Mouse (Mus musculus): Measurements from ENCODE around the gene Gm47969. TPM values are rescaled to one million over a fixed set of nuclear protein-coding genes. Genes with fewer than 3 reads are reported as not detected.
A peak's percentile ranks its signal among the peaks of the same experiment; 100 is the strongest.
"Not testable (repeated sequence)": the region's sequence is repeated elsewhere in the genome, so short reads cannot be mapped to it uniquely, and the experiment has no call there.

Gene Gm47969
- not detected for total RNA-seq (2021)

- no peak for DNase-seq
These were observed at the start of gene Gm47969 for GRCm38 (mm10) chr1:83044882-83045427. Gm47969 (plus strand) TSS chr1:83044932.

GRCm38 (mm10) chr1:83000306-83000705, 44.4 kb upstream of the Gm47969 start, which contains the start of gene Gm47959:
Gm47959 (plus strand) TSS chr1:83000548.
- not testable (repeated sequence) for DNase-seq

- DNase-seq: no peak
These were observed 38.2 kb upstream of the Gm47969 start for GRCm38 (mm10) chr1:83006218-83007179.

- DNase-seq: no peak
These were observed 37.3 kb upstream of the Gm47969 start for GRCm38 (mm10) chr1:83007471-83007870.

GRCm38 (mm10) chr1:83014477-83014876, 30.3 kb upstream of the Gm47969 start:
- no peak for DNase-seq

GRCm38 (mm10) chr1:83015329-83015879, 29.3 kb upstream of the Gm47969 start:
- no peak for DNase-seq

GRCm38 (mm10) chr1:83016556-83016955, 28.2 kb upstream of the Gm47969 start:
- no peak for DNase-seq

- no peak for DNase-seq
These were observed 12.8 kb upstream of the Gm47969 start for GRCm38 (mm10) chr1:83031950-83032349.

GRCm38 (mm10) chr1:83032508-83032907, 12.2 kb upstream of the Gm47969 start:
- no peak for DNase-seq

- no peak for DNase-seq
These were observed 10.2 kb upstream of the Gm47969 start for GRCm38 (mm10) chr1:83034509-83034908.

GRCm38 (mm10) chr1:83036892-83037667, 7.7 kb upstream of the Gm47969 start:
- no peak for DNase-seq

- DNase-seq: peak; percentile 20 to 45
These were observed 6.5 kb upstream of the Gm47969 start, which contains the start of gene Slc19a3 for GRCm38 (mm10) chr1:83038109-83038672. Slc19a3 (minus strand) TSS chr1:83038448.

- DNase-seq: no peak
These were observed 5.7 kb upstream of the Gm47969 start for GRCm38 (mm10) chr1:83039080-83039479.

GRCm38 (mm10) chr1:83042380-83042779, 2.4 kb upstream of the Gm47969 start, which contains the start of gene Krtap28-10:
Krtap28-10 (minus strand) TSS chr1:83042480.
- DNase-seq: no peak

GRCm38 (mm10) chr1:83058481-83058880, 13.7 kb downstream of the Gm47969 start:
- DNase-seq: no peak

GRCm38 (mm10) chr1:83059278-83059677, 14.5 kb downstream of the Gm47969 start, which contains the start of gene A030005K14Rik:
A030005K14Rik (minus strand) TSS chr1:83059378.
- no peak for DNase-seq

- no peak for DNase-seq
These were observed 15.9 kb downstream of the Gm47969 start, which contains the start of gene Krtap28-13 for GRCm38 (mm10) chr1:83060643-83061042. Krtap28-13 (plus strand) TSS chr1:83060930.

- DNase-seq: no peak
These were observed 20.1 kb downstream of the Gm47969 start for GRCm38 (mm10) chr1:83064851-83065250.

- DNase-seq: no peak
These were observed 21.8 kb downstream of the Gm47969 start for GRCm38 (mm10) chr1:83066577-83066976.

GRCm38 (mm10) chr1:83067205-83067604, 22.5 kb downstream of the Gm47969 start:
- no peak for DNase-seq

GRCm38 (mm10) chr1:83075526-83076189, 30.9 kb downstream of the Gm47969 start:
- no peak for DNase-seq
